Mouse (Mus musculus) hematopoietic stem cell, adult 5-6 weeks (primary cell): ENCODE data around the gene Tmprss9. TPM values are rescaled to one million over a fixed set of nuclear protein-coding genes. Genes with fewer than 3 reads are reported as not detected.

ENCODE experiments used
- ATAC-seq, 2 experiments: fragments of 125-278 bp in 1 of 2; replicated peaks in 1 of 2; 2 replicates each; pipeline ENCODE4 v1.8.0; 2016 to 2017; ENCODE audit warnings: inconsistent platforms in 2 of 2, mild to moderate bottlenecking in 2 of 2, moderate number of reproducible peaks in 2 of 2, low read depth in 1 of 2, moderate TSS enrichment in 1 of 2; ENCODE audit not compliant: low FRiP score in 2 of 2, poor library complexity in 2 of 2, severe bottlenecking in 2 of 2, insufficient read depth in 1 of 2, low TSS enrichment in 1 of 2
- total RNA-seq: library from RNA; stranded (forward); fragments of 172-1452, 232-1000 nt; gene quantifications from 2 replicates; pipeline ENCODE4 v1.2.3, GENCODE M21; 2017

Tmprss9 gene
- total RNA-seq, 1 experiment from 2014 or later, result not detected

- peak; percentile 52 to 55 for ATAC-seq
These were observed 68.0 kb downstream of the Tmprss9 start for GRCm38 (mm10) chr10:80939671-80940070.

- ATAC-seq, result 0 out of 4 replicates have a peak, but pooled peaks of 1 of the 2 experiments have one; percentile 3
These were observed 68.8 kb downstream of the Tmprss9 start for GRCm38 (mm10) chr10:80940320-80940987.

- ATAC-seq, result no peak
These were observed 69.3 kb downstream of the Tmprss9 start for GRCm38 (mm10) chr10:80940988-80941347.

- peak in 1 of 2 experiments; percentile 49; a peak in 2 of 4 replicates for ATAC-seq
These were observed 71.3 kb downstream of the Tmprss9 start for GRCm38 (mm10) chr10:80942919-80943318.

GRCm38 (mm10) chr10:80943701-80944100 is 72.1 kb downstream of the Tmprss9 start:
- no peak for ATAC-seq

- ATAC-seq, result no peak
These were observed 72.6 kb downstream of the Tmprss9 start for GRCm38 (mm10) chr10:80944231-80944630.

GRCm38 (mm10) chr10:80946684-80947437 is 75.2 kb downstream of the Tmprss9 start:
- no peak for ATAC-seq

GRCm38 (mm10) chr10:80947802-80948201 is 76.2 kb downstream of the Tmprss9 start:
- no peak for ATAC-seq

GRCm38 (mm10) chr10:80948570-80948969 is 76.9 kb downstream of the Tmprss9 start:
- peak; percentile 40 to 65; a peak in 3 of 4 replicates for ATAC-seq

- ATAC-seq, result no peak
These were observed 77.4 kb downstream of the Tmprss9 start for GRCm38 (mm10) chr10:80949081-80949480.

Other genes starting within 250 kb of the Tmprss9 start
- gene Csnk1g2, start 249.0 kb upstream of the Tmprss9 start, total RNA-seq, result 184 and 239 TPM in 2 replicates
- gene Btbd2, start 214.8 kb upstream of the Tmprss9 start, total RNA-seq, result 13.6 and 35.8 TPM in 2 replicates
- 52.4 and 75.9 TPM in 2 replicates for gene Mknk2, start 193.7 kb upstream of the Tmprss9 start, total RNA-seq
- gene Mob3a, start 169.9 kb upstream of the Tmprss9 start, total RNA-seq, result 81.1 and 92.3 TPM in 2 replicates
- 9.5 and 10.4 TPM in 2 replicates for gene Izumo4, start 169.7 kb upstream of the Tmprss9 start, total RNA-seq
- gene Ap3d1, start 129.6 kb upstream of the Tmprss9 start, total RNA-seq, result 37.7 and 45.2 TPM in 2 replicates
- gene Dot1l, start 116.6 kb upstream of the Tmprss9 start, total RNA-seq, result 12.0 and 13.0 TPM in 2 replicates
- 12.9 and 24.7 TPM in 2 replicates for gene Sf3a2, start 73.7 kb upstream of the Tmprss9 start, total RNA-seq
- gene Plekhj1, start 73.2 kb upstream of the Tmprss9 start, total RNA-seq, result 35.8 and 45.6 TPM in 2 replicates
- gene Amh, start 66.6 kb upstream of the Tmprss9 start, total RNA-seq, result 0.15 TPM in 1 of 2 replicates, not detected in the other
- 0.50 and 0.94 TPM in 2 replicates for gene Jsrp1, start 58.4 kb upstream of the Tmprss9 start, total RNA-seq
- 154 and 289 TPM in 2 replicates for gene Oaz1, start 45.2 kb upstream of the Tmprss9 start, total RNA-seq
- 0.30 TPM in 1 of 2 replicates, not detected in the other for gene Lingo3, start 27.8 kb upstream of the Tmprss9 start, total RNA-seq
- gene Lsm7, start 16.6 kb upstream of the Tmprss9 start, total RNA-seq, result 202 and 278 TPM in 2 replicates
- 14.1 and 30.1 TPM in 2 replicates for gene Sppl2b, start 16.6 kb upstream of the Tmprss9 start, total RNA-seq
- gene Timm13, start 29.1 kb downstream of the Tmprss9 start, total RNA-seq, result 22.3 and 48.7 TPM in 2 replicates
- 34.0 and 35.9 TPM in 2 replicates for gene Lmnb2, start 46.4 kb downstream of the Tmprss9 start, total RNA-seq
- 24.2 and 25.4 TPM in 2 replicates for gene Gadd45b, start 58.2 kb downstream of the Tmprss9 start, total RNA-seq
- gene Gng7, start 143.1 kb downstream of the Tmprss9 start, total RNA-seq, result 0.50 and 0.75 TPM in 2 replicates
- not detected in 2 replicates for gene Diras1, start 153.8 kb downstream of the Tmprss9 start, total RNA-seq
- 6.9 and 7.2 TPM in 2 replicates for gene Slc39a3, start 165.6 kb downstream of the Tmprss9 start, total RNA-seq
- gene Sgta, start 188.3 kb downstream of the Tmprss9 start, total RNA-seq, result 34.3 and 39.1 TPM in 2 replicates
- 22.6 and 24.8 TPM in 2 replicates for gene Thop1, start 198.2 kb downstream of the Tmprss9 start, total RNA-seq
- 1.4 TPM in 1 of 2 replicates, not detected in the other for gene Creb3l3, start 227.0 kb downstream of the Tmprss9 start, total RNA-seq
- gene Map2k2, start 234.1 kb downstream of the Tmprss9 start, total RNA-seq, result 29.8 and 55.8 TPM in 2 replicates